Mouse (Mus musculus) macrophage (primary cell): Measurements from ENCODE around the gene Fbrs. TPM values are rescaled to one million over a fixed set of nuclear protein-coding genes. Genes with fewer than 3 reads are reported as not detected.

ENCODE experiments used
- H3K27ac ChIP-seq: fragments of 350-480 bp; formaldehyde crosslinking; 2 replicates; pipeline ENCODE4 v1.9.0; 2021
- H3K36me3 ChIP-seq: fragments of 350-480 bp; formaldehyde crosslinking; 2 replicates; pipeline ENCODE4 v1.9.0; 2021; ENCODE audit errors: inconsistent target
- H3K4me3 ChIP-seq: fragments of 350-480 bp; formaldehyde crosslinking; 2 replicates; pipeline ENCODE4 v1.9.0; 2021; ENCODE audit errors: inconsistent target
- H3K79me2 ChIP-seq: fragments of 350-480 bp; formaldehyde crosslinking; 2 replicates; pipeline ENCODE4 v1.9.0; 2021; ENCODE audit errors: inconsistent target
- WGBS: methylation state at CpG from one replicate; pipeline ENCODE4 v1.1.7; 2026; ENCODE audit warnings: inconsistent platforms; ENCODE audit not compliant: missing documents; 5-methylcytosine and 5-hydroxymethylcytosine counted together
- polyA plus RNA-seq: library from polyadenylated mRNA; stranded (reverse); fragments of 250-400 nt; gene quantifications from 3 replicates; pipeline ENCODE4 v1.2.4, GENCODE M21; 2018; ENCODE audit warnings: inconsistent platforms

The Fbrs gene
- polyA plus RNA-seq, 1 experiment from 2014 or later, result 163 TPM

- H3K79me2 ChIP-seq, result peaks cover 86% of the 10 kb centered on the region
- peaks cover 73% of the 10 kb centered on the region for H3K36me3 ChIP-seq
- H3K4me3 ChIP-seq, result no peak within 1 kb of the TSS
- H3K27ac ChIP-seq, result no peak within 1 kb of the TSS
- 100% methylated on average over 3 of the region's 3 CpGs for WGBS
These were observed 40.3 kb downstream of the Fbrs start, which contains the start of gene Gm42715 for GRCm38 (mm10) chr7:127519284-127519683. Gm42715 (plus strand) TSS chr7:127519584.

Other genes with a start within 250 kb of the Fbrs start
- 5.4 to 7.1 TPM (median 5.6 TPM) in 3 replicates for gene Zfp553, start 246.1 kb upstream of the Fbrs start, polyA plus RNA-seq
- 0.75 to 2.4 TPM (median 1.9 TPM) in 3 replicates for gene Sept1, start 246.1 kb upstream of the Fbrs start, polyA plus RNA-seq
- gene Zfp771, start 234.9 kb upstream of the Fbrs start, polyA plus RNA-seq, result 2.3 to 8.3 TPM (median 8.1 TPM) in 3 replicates
- gene Dctpp1, start 218.5 kb upstream of the Fbrs start, polyA plus RNA-seq, result 15.9 to 45.9 TPM (median 27.1 TPM) in 3 replicates
- gene Sephs2, start 205.1 kb upstream of the Fbrs start, polyA plus RNA-seq, result 19.7 to 40.4 TPM (median 38.9 TPM) in 3 replicates
- gene Itgal, start 182.9 kb upstream of the Fbrs start, polyA plus RNA-seq, result 5.5 to 18.7 TPM (median 12.0 TPM) in 3 replicates
- 11.5 to 14.2 TPM (median 12.0 TPM) in 3 replicates for gene Zfp768, start 133.6 kb upstream of the Fbrs start, polyA plus RNA-seq
- gene Zfp747, start 103.1 kb upstream of the Fbrs start, polyA plus RNA-seq, result 4.8 to 5.8 TPM (median 5.6 TPM) in 3 replicates
- 1.7 to 2.8 TPM (median 2.4 TPM) in 3 replicates for gene 9130019O22Rik, start 92.0 kb upstream of the Fbrs start, polyA plus RNA-seq
- 1.3 to 3.1 TPM (median 1.6 TPM) in 3 replicates for gene E430018J23Rik, start 85.6 kb upstream of the Fbrs start, polyA plus RNA-seq
- gene Zfp764, start 72.4 kb upstream of the Fbrs start, polyA plus RNA-seq, result 6.0 to 7.4 TPM (median 6.2 TPM) in 3 replicates
- 5.1 to 17.4 TPM (median 8.9 TPM) in 3 replicates for gene Zfp688, start 57.1 kb upstream of the Fbrs start, polyA plus RNA-seq
- gene Zfp689, start 30.0 kb upstream of the Fbrs start, polyA plus RNA-seq, result 1.0 to 1.9 TPM (median 1.0 TPM) in 3 replicates
- 31.6 to 54.9 TPM (median 50.8 TPM) in 3 replicates for gene Prr14, start 19.6 kb upstream of the Fbrs start, polyA plus RNA-seq
- 14.3 to 15.8 TPM (median 15.4 TPM) in 3 replicates for gene Srcap, start 32.8 kb downstream of the Fbrs start, polyA plus RNA-seq
- 13.1 to 13.5 TPM (median 13.2 TPM) in 3 replicates for gene Gm42715, start 40.4 kb downstream of the Fbrs start, polyA plus RNA-seq
- not detected in 3 replicates for gene Tmem265, start 82.2 kb downstream of the Fbrs start, polyA plus RNA-seq
- 23.8 to 33.8 TPM (median 26.9 TPM) in 3 replicates for gene Phkg2, start 94.1 kb downstream of the Fbrs start, polyA plus RNA-seq
- gene Ccdc189, start 109.4 kb downstream of the Fbrs start, polyA plus RNA-seq, result 0.72 to 3.0 TPM (median 2.9 TPM) in 3 replicates
- 27.1 to 29.6 TPM (median 28.3 TPM) in 3 replicates for gene Rnf40, start 109.6 kb downstream of the Fbrs start, polyA plus RNA-seq
- gene Zfp629, start 136.6 kb downstream of the Fbrs start, polyA plus RNA-seq, result 5.9 to 11.5 TPM (median 8.2 TPM) in 3 replicates
- 16.0 to 37.5 TPM (median 23.3 TPM) in 3 replicates for gene Bcl7c, start 229.7 kb downstream of the Fbrs start, polyA plus RNA-seq
- not detected in 3 replicates for gene Ctf1, start 233.5 kb downstream of the Fbrs start, polyA plus RNA-seq